Mouse (Mus musculus) ES-E14 (cell line): ENCODE measurements around the gene Hcfc1r1.

ENCODE experiments used
- CHD2 ChIP-seq: IDR thresholded peaks from 2 replicates; pipeline ENCODE4 v1.6.1; 2014; ENCODE audit warnings: mild to moderate bottlenecking, low read depth, low read length, inconsistent platforms
- HCFC1 ChIP-seq: IDR thresholded peaks from 2 replicates; pipeline ENCODE4 v1.6.1; 2012; ENCODE audit warnings: low read length, inconsistent platforms, borderline replicate concordance; ENCODE audit not compliant: insufficient read depth
- MAFK ChIP-seq: IDR thresholded peaks from 2 replicates; pipeline ENCODE4 v1.6.1; 2014; ENCODE audit warnings: mild to moderate bottlenecking, low read depth, low read length, inconsistent platforms; ENCODE audit not compliant: insufficient read depth
- ZC3H11A ChIP-seq: IDR thresholded peaks from 2 replicates; pipeline ENCODE4 v1.6.1; 2012; ENCODE audit warnings: low read depth, mild to moderate bottlenecking, inconsistent platforms, low read length, borderline replicate concordance
- ZNF384 ChIP-seq: IDR thresholded peaks from 2 replicates; pipeline ENCODE4 v1.6.1; 2012; ENCODE audit warnings: low read depth, low read length, inconsistent platforms

DNA sequence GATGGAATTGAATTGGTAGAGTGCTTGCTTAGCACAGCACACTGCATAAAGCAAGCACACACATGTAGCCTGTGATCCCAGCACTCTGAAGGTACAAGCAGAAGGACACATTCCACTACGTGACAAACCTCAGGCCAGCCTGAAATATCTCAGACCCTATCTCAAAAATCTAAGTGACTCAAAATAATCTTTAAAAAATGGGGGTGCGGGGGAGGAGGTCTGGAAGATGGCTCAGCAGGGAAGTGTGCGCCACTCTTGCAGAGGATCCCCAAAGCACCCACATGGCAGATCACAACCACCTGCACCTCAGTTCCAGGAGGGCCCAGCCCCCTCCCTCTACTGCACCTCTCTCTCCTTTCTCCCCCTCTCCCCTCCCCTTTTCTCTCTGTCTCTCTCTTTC, 1.9 kb upstream of the Hcfc1r1 start:
- TF ChIP-seq ZC3H11A = no peak
- no peak for TF ChIP-seq ZNF384
- TF ChIP-seq CHD2 = no peak
- TF ChIP-seq MAFK = no peak
- TF ChIP-seq HCFC1 = no peak
